Mouse (Mus musculus): ENCODE results near the gene Slc35d1. TPM values are rescaled to one million over a fixed set of nuclear protein-coding genes. Genes with fewer than 3 reads are reported as not detected.

Gene Slc35d1
- total and polyA plus RNA-seq, 2 experiments from 2014 or later: 2.7 to 4.7 TPM

DNA sequence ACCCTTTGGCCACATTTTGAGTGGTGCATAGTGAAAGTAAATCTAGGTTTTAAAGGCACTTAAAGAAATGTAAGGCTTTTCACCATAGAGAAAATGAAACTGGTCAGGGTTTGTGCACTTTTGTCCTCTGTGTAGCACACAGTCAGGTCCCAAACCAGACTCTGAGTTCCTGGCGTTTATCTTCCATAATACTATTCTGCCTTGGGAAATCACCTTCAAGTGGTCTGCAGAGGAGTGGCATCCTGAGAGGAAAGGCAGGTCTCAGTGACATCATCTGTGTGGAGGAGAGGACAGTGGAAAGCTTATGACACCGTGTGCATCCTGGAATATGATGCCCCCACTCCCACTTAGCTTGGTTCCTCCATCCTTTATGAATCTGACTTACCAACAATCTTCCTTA is 91.9 kb downstream of the Slc35d1 start:
- Histone ChIP-seq H3K4me1 (ENCODE audit: insufficient read depth, low read length) (no peaks in the 10 kb centered on the region; the same call in 1 of the 2 replicates), H3K4me3 (ENCODE audit: low read depth, low read length) (no peak overlapping the region), H3K36me3 (ENCODE audit: insufficient read depth, low read length) (0 out of 2 replicates have a peak, but pooled peaks cover 4% of the 10 kb centered on the region), H3K27me3 (ENCODE audit: insufficient read depth, low read length) (no peaks in the 10 kb centered on the region), H3K4me2 (ENCODE audit: low read depth, low read length, poor library complexity, severe bottlenecking) (no peak overlapping the region), H3K27ac (ENCODE audit: low read depth, low read length) (no peak overlapping the region), H3K9me3 (ENCODE audit: low read length) (no peaks in the 10 kb centered on the region), H3K9ac (replicated peaks; ENCODE audit: low read length, poor library complexity, severe bottlenecking) (no peak overlapping the region)
- ATAC-seq (ENCODE audit: low FRiP score) (no peak), DNase-seq (ENCODE audit: low spot score) (no peak)
- TF ChIP-seq CTCF (IDR thresholded peaks at IDR 0.05): no peak
- 68% methylated on average over 2 of the region's 2 CpGs for WGBS

DNA sequence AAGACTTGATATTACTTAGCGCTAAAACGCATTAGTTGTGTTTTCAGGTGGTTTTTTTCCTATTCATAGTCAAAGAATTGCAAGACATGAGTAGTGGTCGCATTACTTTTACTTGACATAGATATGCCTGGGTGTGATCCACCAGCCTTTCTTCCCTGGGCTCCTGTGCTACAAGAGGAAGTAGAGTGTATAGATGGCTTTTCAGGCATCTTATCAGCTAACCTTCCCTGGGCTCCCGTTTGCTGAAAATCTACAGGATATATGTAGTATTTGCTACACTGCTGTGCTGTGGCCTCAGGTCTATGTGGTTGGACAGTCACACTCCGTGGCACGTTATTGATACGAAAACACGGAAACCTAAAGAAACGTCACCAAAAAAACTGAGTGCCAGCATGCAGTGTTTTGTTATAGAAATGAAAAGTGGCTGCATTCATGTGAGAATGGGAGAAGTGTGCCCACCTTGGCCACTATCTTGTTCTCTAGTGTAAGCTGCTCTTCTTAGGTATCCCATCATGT is 94.0 kb downstream of the Slc35d1 start:
- H3K27me3 ChIP-seq (ENCODE audit: insufficient read depth, low read length): no peaks in the 10 kb centered on the region
- no peak overlapping the region for H3K9ac ChIP-seq (replicated peaks; ENCODE audit: low read length, poor library complexity, severe bottlenecking)
- H3K36me3 ChIP-seq (ENCODE audit: insufficient read depth, low read length): peaks cover 4% of the 10 kb centered on the region; the same call in 1 of the 2 replicates
- H3K4me3 ChIP-seq (ENCODE audit: low read depth, low read length): no peak overlapping the region
- WGBS: 86% methylated on average over 9 of the region's 9 CpGs
- H3K27ac ChIP-seq (ENCODE audit: low read depth, low read length): no peak overlapping the region
- DNase-seq (ENCODE audit: low spot score) (no peak), ATAC-seq (ENCODE audit: low FRiP score) (no peak)
- no peaks in the 10 kb centered on the region for H3K9me3 ChIP-seq (ENCODE audit: low read length)
- no peak overlapping the region for H3K4me2 ChIP-seq (ENCODE audit: low read depth, low read length, poor library complexity, severe bottlenecking)
- no peak for TF ChIP-seq CTCF (IDR thresholded peaks at IDR 0.05)
- H3K4me1 ChIP-seq (ENCODE audit: insufficient read depth, low read length): no peaks in the 10 kb centered on the region; the same call in 1 of the 2 replicates

Other genes with a start within 250 kb of the Slc35d1 start
- gene Tctex1d1, start 236.6 kb downstream of the Slc35d1 start, total RNA-seq (2014; rRNA removed): 0.66 and 5.9 TPM in 2 replicates
- 1.9 and 2.0 TPM in 2 replicates for gene Tctex1d1, start 236.6 kb downstream of the Slc35d1 start, polyA plus RNA-seq (2015; fragmentation: Nextera tagmentation; extraction: Ambion mirVana)
- gene Insl5, start 188.3 kb downstream of the Slc35d1 start, total RNA-seq (2014; rRNA removed): 1.2 TPM in 1 of 2 replicates, not detected in the other
- gene Insl5, start 188.3 kb downstream of the Slc35d1 start, polyA plus RNA-seq (2015; fragmentation: Nextera tagmentation; extraction: Ambion mirVana): 0.54 TPM in 1 of 2 replicates, not detected in the other
- gene Mier1, start 100.8 kb downstream of the Slc35d1 start, total RNA-seq (2014; rRNA removed): 30.6 and 49.7 TPM in 2 replicates
- 25.3 and 32.8 TPM in 2 replicates for gene Mier1, start 100.8 kb downstream of the Slc35d1 start, polyA plus RNA-seq (2015; fragmentation: Nextera tagmentation; extraction: Ambion mirVana)
- gene Wdr78, start 100.6 kb downstream of the Slc35d1 start, total RNA-seq (2014; rRNA removed): 5.1 and 9.1 TPM in 2 replicates
- 2.1 and 2.8 TPM in 2 replicates for gene Wdr78, start 100.6 kb downstream of the Slc35d1 start, polyA plus RNA-seq (2015; fragmentation: Nextera tagmentation; extraction: Ambion mirVana)
- gene 4921539E11Rik, start 75.7 kb upstream of the Slc35d1 start, total RNA-seq (2014; rRNA removed): not detected in 2 replicates
- gene 4921539E11Rik, start 75.7 kb upstream of the Slc35d1 start, polyA plus RNA-seq (2015; fragmentation: Nextera tagmentation; extraction: Ambion mirVana): not detected in 2 replicates
- gene Oma1, start 98.6 kb upstream of the Slc35d1 start, total RNA-seq (2014; rRNA removed): 7.7 and 7.9 TPM in 2 replicates
- gene Oma1, start 98.6 kb upstream of the Slc35d1 start, polyA plus RNA-seq (2015; fragmentation: Nextera tagmentation; extraction: Ambion mirVana): 8.2 and 8.6 TPM in 2 replicates

All from midbrain, postnatal 0 days (tissue).